Mouse (Mus musculus): ENCODE data around the gene Cort.

DNA sequence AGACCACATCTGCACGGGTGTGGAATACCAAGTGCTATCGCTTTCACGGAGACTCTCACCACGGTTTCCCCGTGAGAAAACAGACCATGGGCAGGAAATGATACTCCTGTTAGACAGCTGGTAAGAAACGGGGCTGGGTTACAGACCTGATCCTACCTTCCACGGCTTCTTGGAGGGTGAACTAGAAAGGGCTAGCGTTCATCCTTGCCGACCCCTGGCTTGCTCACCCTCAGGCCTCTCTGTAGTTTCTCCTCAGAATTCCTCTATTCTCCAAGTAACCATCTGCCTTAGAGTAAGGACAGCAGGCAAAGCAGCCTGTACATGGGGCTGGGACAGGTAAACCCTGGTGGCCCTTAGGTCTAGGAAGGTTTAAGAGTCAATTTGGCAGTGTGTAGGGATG, 22.6 kb upstream of the Cort start:
- no peak for TF ChIP-seq CTCF (IDR thresholded peaks at IDR 0.05)
- TF ChIP-seq POLR2A (IDR thresholded peaks at IDR 0.05; ENCODE audit: insufficient read depth, low read depth, low read length) = no peak

Data from heart, adult 2 months (tissue).